Mouse (Mus musculus): ENCODE results near the gene Vav2. TPM values are rescaled to one million over a fixed set of nuclear protein-coding genes. Genes with fewer than 3 reads are reported as not detected.

The Vav2 gene
- polyA plus RNA-seq, 1 experiment from 2014 or later = 29.9 TPM

GRCm38 (mm10) chr2:27226572-27226971, 200.3 kb downstream of the Vav2 start:
- H3K4me1 ChIP-seq = no peaks in the 10 kb centered on the region
- H3K4me3 ChIP-seq = no peak overlapping the region
- H3K27ac ChIP-seq = no peak overlapping the region
- no peaks in the 10 kb centered on the region for H3K36me3 ChIP-seq
- H3K27me3 ChIP-seq (replicated peaks) = no peaks in the 10 kb centered on the region
- no peak overlapping the region for H3K9ac ChIP-seq
- H3K4me2 ChIP-seq (replicated peaks) = no peak overlapping the region
- WGBS = 70% methylated on average over 7 of the region's 7 CpGs
- H3K9me3 ChIP-seq = no peaks in the 10 kb centered on the region
- ATAC-seq (ENCODE audit: low FRiP score, low read depth) = no peak

- no peaks in the 10 kb centered on the region for H3K9me3 ChIP-seq
- H3K4me1 ChIP-seq = no peaks in the 10 kb centered on the region
- H3K36me3 ChIP-seq = no peaks in the 10 kb centered on the region
- no peak overlapping the region for H3K27ac ChIP-seq
- H3K9ac ChIP-seq = 0 out of 2 replicates have a peak overlapping the region, but pooled peaks have one; percentile 1
- H3K4me3 ChIP-seq = no peak overlapping the region
- no peaks in the 10 kb centered on the region for H3K27me3 ChIP-seq (replicated peaks)
- ATAC-seq (ENCODE audit: low FRiP score, low read depth) = no peak
- H3K4me2 ChIP-seq (replicated peaks) = no peak overlapping the region
- WGBS = 86% methylated on average over 7 of the region's 7 CpGs
Measured at GRCm38 (mm10) chr2:27223012-27223421, 203.8 kb downstream of the Vav2 start.

- no peak for ATAC-seq (ENCODE audit: low FRiP score, low read depth)
- no peaks in the 10 kb centered on the region for H3K4me1 ChIP-seq
- no peak overlapping the region for H3K9ac ChIP-seq
- H3K36me3 ChIP-seq = no peaks in the 10 kb centered on the region
- H3K27me3 ChIP-seq (replicated peaks) = no peaks in the 10 kb centered on the region
- H3K4me3 ChIP-seq = no peak overlapping the region
- H3K9me3 ChIP-seq = no peaks in the 10 kb centered on the region
- H3K4me2 ChIP-seq (replicated peaks) = no peak overlapping the region
- 88% methylated on average over 8 of the region's 8 CpGs for WGBS
- H3K27ac ChIP-seq = no peak overlapping the region
Measured at GRCm38 (mm10) chr2:27218569-27218968, 208.3 kb downstream of the Vav2 start.

GRCm38 (mm10) chr2:27218121-27218544, 208.7 kb downstream of the Vav2 start:
- H3K9ac ChIP-seq = no peak overlapping the region
- H3K4me3 ChIP-seq = no peak overlapping the region
- no peak for ATAC-seq (ENCODE audit: low FRiP score, low read depth)
- WGBS = 81% methylated on average over 2 of the region's 2 CpGs
- no peaks in the 10 kb centered on the region for H3K36me3 ChIP-seq
- no peaks in the 10 kb centered on the region for H3K27me3 ChIP-seq (replicated peaks)
- H3K27ac ChIP-seq = no peak overlapping the region
- H3K9me3 ChIP-seq = no peaks in the 10 kb centered on the region
- no peak overlapping the region for H3K4me2 ChIP-seq (replicated peaks)
- H3K4me1 ChIP-seq = no peaks in the 10 kb centered on the region

- H3K36me3 ChIP-seq = no peaks in the 10 kb centered on the region
- ATAC-seq (ENCODE audit: low FRiP score, low read depth) = no peak
- no peak overlapping the region for H3K4me2 ChIP-seq (replicated peaks)
- H3K4me3 ChIP-seq = no peak overlapping the region
- no peak overlapping the region for H3K27ac ChIP-seq
- no peaks in the 10 kb centered on the region for H3K9me3 ChIP-seq
- 84% methylated on average over 2 of the region's 2 CpGs for WGBS
- H3K27me3 ChIP-seq (replicated peaks) = no peaks in the 10 kb centered on the region
- H3K4me1 ChIP-seq = 0 out of 2 replicates have a peak, but pooled peaks cover 2% of the 10 kb centered on the region
- no peak overlapping the region for H3K9ac ChIP-seq
Measured at GRCm38 (mm10) chr2:27215537-27215936, 211.3 kb downstream of the Vav2 start.

Small RNAs within 50 kb of the gene (microRNA-seq; reads per million reads assigned to microRNA genes)
- gene Gm24049 = not detected
- gene Mir7578 = not detected

Other genes with a start within 250 kb of the Vav2 start
- gene Sardh, start 178.7 kb downstream of the Vav2 start, polyA plus RNA-seq (2016; fragmentation: Nextera tagmentation; extraction: Ambion mirVana) = 3.8 and 3.9 TPM in 2 replicates
- gene Brd3os, start 15.3 kb upstream of the Vav2 start, polyA plus RNA-seq (2016; fragmentation: Nextera tagmentation; extraction: Ambion mirVana) = 19.4 and 19.5 TPM in 2 replicates
- 139 TPM in 2 replicates for gene Brd3, start 80.6 kb upstream of the Vav2 start, polyA plus RNA-seq (2016; fragmentation: Nextera tagmentation; extraction: Ambion mirVana)
- 51.3 and 51.8 TPM in 2 replicates for gene Wdr5, start 88.1 kb upstream of the Vav2 start, polyA plus RNA-seq (2016; fragmentation: Nextera tagmentation; extraction: Ambion mirVana)
- gene Rxra, start 249.4 kb upstream of the Vav2 start, polyA plus RNA-seq (2016; fragmentation: Nextera tagmentation; extraction: Ambion mirVana) = 6.6 and 7.3 TPM in 2 replicates